Mouse (Mus musculus): ENCODE measurements at regions not wholly inside any gene's neighbourhood (a gene's known extent, or its start where the extent isn't known, plus 50 kb on each side); places are given as distances from the start of the nearest gene placed in this dataset.

- no peak for ATAC-seq (ENCODE audit: borderline replicate concordance, extremely low read depth, low FRiP score, low TSS enrichment)
- no peak overlapping the region for H3K4me3 ChIP-seq
- no peak overlapping the region for H3K4me2 ChIP-seq
- H3K36me3 ChIP-seq, result no peaks in the 10 kb centered on the region
- 0 out of 2 replicates have a peak, but pooled peaks cover 3% of the 10 kb centered on the region for H3K4me1 ChIP-seq
- WGBS, result 86% methylated on average over 12 of the region's 12 CpGs
- H3K9me3 ChIP-seq, result no peaks in the 10 kb centered on the region
- no peaks in the 10 kb centered on the region for H3K27me3 ChIP-seq
- no peak overlapping the region for H3K27ac ChIP-seq
- no peak overlapping the region for H3K9ac ChIP-seq
Observed at GRCm38 (mm10) chr8:109249256-109249655, 244.6 kb upstream of the Pmfbp1 start.

GRCm38 (mm10) chr8:109249691-109250090 lies 244.1 kb upstream of the Pmfbp1 start:
- Histone ChIP-seq H3K4me2 (no peak overlapping the region), H3K9me3 (no peaks in the 10 kb centered on the region), H3K36me3 (no peaks in the 10 kb centered on the region), H3K4me1 (0 out of 2 replicates have a peak, but pooled peaks cover 3% of the 10 kb centered on the region), H3K27me3 (no peaks in the 10 kb centered on the region), H3K9ac (no peak overlapping the region), H3K4me3 (no peak overlapping the region), H3K27ac (no peak overlapping the region)
- ATAC-seq (ENCODE audit: borderline replicate concordance, extremely low read depth, low FRiP score, low TSS enrichment), result no peak
- 86% methylated on average over 9 of the region's 9 CpGs for WGBS

- Histone ChIP-seq H3K27ac (no peak overlapping the region), H3K27me3 (no peaks in the 10 kb centered on the region), H3K4me3 (no peak overlapping the region), H3K36me3 (no peaks in the 10 kb centered on the region), H3K9ac (no peak overlapping the region), H3K9me3 (no peaks in the 10 kb centered on the region), H3K4me2 (no peak overlapping the region), H3K4me1 (0 out of 2 replicates have a peak, but pooled peaks cover 3% of the 10 kb centered on the region)
- ATAC-seq (ENCODE audit: borderline replicate concordance, extremely low read depth, low FRiP score, low TSS enrichment), result no peak
- whole genome bisulfite sequencing, result 77% methylated on average over 8 of the region's 8 CpGs
Observed at GRCm38 (mm10) chr8:109250551-109250950, 243.3 kb upstream of the Pmfbp1 start.

- ATAC-seq (ENCODE audit: borderline replicate concordance, extremely low read depth, low FRiP score, low TSS enrichment), result no peak
- Histone ChIP-seq H3K4me2 (no peak overlapping the region), H3K9ac (no peak overlapping the region), H3K27ac (no peak overlapping the region), H3K4me3 (no peak overlapping the region), H3K9me3 (no peaks in the 10 kb centered on the region), H3K27me3 (no peaks in the 10 kb centered on the region), H3K4me1 (0 out of 2 replicates have a peak, but pooled peaks cover 3% of the 10 kb centered on the region), H3K36me3 (no peaks in the 10 kb centered on the region)
- WGBS, result 78% methylated on average over 24 of the region's 24 CpGs
Observed at GRCm38 (mm10) chr8:109251360-109251798, 242.4 kb upstream of the Pmfbp1 start.

GRCm38 (mm10) chr8:109252404-109252803 lies 241.4 kb upstream of the Pmfbp1 start:
- Histone ChIP-seq H3K27me3 (no peaks in the 10 kb centered on the region), H3K36me3 (no peaks in the 10 kb centered on the region), H3K27ac (no peak overlapping the region), H3K9me3 (no peaks in the 10 kb centered on the region), H3K4me2 (no peak overlapping the region), H3K4me3 (no peak overlapping the region), H3K4me1 (0 out of 2 replicates have a peak, but pooled peaks cover 3% of the 10 kb centered on the region), H3K9ac (no peak overlapping the region)
- ATAC-seq (ENCODE audit: borderline replicate concordance, extremely low read depth, low FRiP score, low TSS enrichment), result no peak
- WGBS, result 51% methylated on average over 4 of the region's 4 CpGs

- Histone ChIP-seq H3K9me3 (no peaks in the 10 kb centered on the region), H3K36me3 (no peaks in the 10 kb centered on the region), H3K4me1 (no peaks in the 10 kb centered on the region), H3K27me3 (no peaks in the 10 kb centered on the region), H3K9ac (no peak overlapping the region), H3K4me2 (no peak overlapping the region), H3K27ac (no peak overlapping the region), H3K4me3 (no peak overlapping the region)
- no peak for ATAC-seq (ENCODE audit: borderline replicate concordance, extremely low read depth, low FRiP score, low TSS enrichment)
- 17% methylated on average over 5 of the region's 5 CpGs for WGBS
Observed at GRCm38 (mm10) chr8:109279129-109279528, 214.7 kb upstream of the Pmfbp1 start.

GRCm38 (mm10) chr8:109280540-109280939 lies 213.3 kb upstream of the Pmfbp1 start:
- no peaks in the 10 kb centered on the region for H3K36me3 ChIP-seq
- ATAC-seq (ENCODE audit: borderline replicate concordance, extremely low read depth, low FRiP score, low TSS enrichment), result no peak
- no peaks in the 10 kb centered on the region for H3K27me3 ChIP-seq
- H3K27ac ChIP-seq, result no peak overlapping the region
- WGBS, result 78% methylated on average over 2 of the region's 2 CpGs
- H3K4me1 ChIP-seq, result no peaks in the 10 kb centered on the region
- H3K9ac ChIP-seq, result no peak overlapping the region
- H3K4me2 ChIP-seq, result no peak overlapping the region
- no peak overlapping the region for H3K4me3 ChIP-seq
- H3K9me3 ChIP-seq, result no peaks in the 10 kb centered on the region

GRCm38 (mm10) chr8:109281598-109281997 lies 212.2 kb upstream of the Pmfbp1 start:
- H3K27me3 ChIP-seq, result no peaks in the 10 kb centered on the region
- H3K4me2 ChIP-seq, result no peak overlapping the region
- no peaks in the 10 kb centered on the region for H3K9me3 ChIP-seq
- ATAC-seq (ENCODE audit: borderline replicate concordance, extremely low read depth, low FRiP score, low TSS enrichment), result no peak
- 49% methylated on average over 10 of the region's 10 CpGs for WGBS
- H3K36me3 ChIP-seq, result no peaks in the 10 kb centered on the region
- H3K4me1 ChIP-seq, result no peaks in the 10 kb centered on the region
- H3K9ac ChIP-seq, result no peak overlapping the region
- H3K4me3 ChIP-seq, result no peak overlapping the region
- H3K27ac ChIP-seq, result no peak overlapping the region

GRCm38 (mm10) chr8:109310670-109311386 lies 183.0 kb upstream of the Pmfbp1 start:
- Histone ChIP-seq H3K4me2 (no peak overlapping the region), H3K36me3 (no peaks in the 10 kb centered on the region), H3K27me3 (no peaks in the 10 kb centered on the region), H3K27ac (no peak overlapping the region), H3K4me1 (no peaks in the 10 kb centered on the region), H3K9me3 (no peaks in the 10 kb centered on the region), H3K9ac (no peak overlapping the region), H3K4me3 (no peak overlapping the region)
- no peak for ATAC-seq (ENCODE audit: borderline replicate concordance, extremely low read depth, low FRiP score, low TSS enrichment)
- WGBS, result 65% methylated on average over 17 of the region's 17 CpGs

GRCm38 (mm10) chr8:109311484-109312210 lies 182.2 kb upstream of the Pmfbp1 start:
- Histone ChIP-seq H3K4me3 (no peak overlapping the region), H3K4me1 (no peaks in the 10 kb centered on the region), H3K27ac (no peak overlapping the region), H3K4me2 (no peak overlapping the region), H3K36me3 (no peaks in the 10 kb centered on the region), H3K9ac (no peak overlapping the region), H3K27me3 (no peaks in the 10 kb centered on the region), H3K9me3 (no peaks in the 10 kb centered on the region)
- WGBS, result 53% methylated on average over 17 of the region's 17 CpGs
- no peak for ATAC-seq (ENCODE audit: borderline replicate concordance, extremely low read depth, low FRiP score, low TSS enrichment)

- Histone ChIP-seq H3K27ac (no peak overlapping the region), H3K9me3 (no peaks in the 10 kb centered on the region), H3K4me3 (no peak overlapping the region), H3K27me3 (no peaks in the 10 kb centered on the region), H3K36me3 (no peaks in the 10 kb centered on the region), H3K9ac (no peak overlapping the region), H3K4me1 (no peaks in the 10 kb centered on the region), H3K4me2 (no peak overlapping the region)
- whole genome bisulfite sequencing, result 20% methylated on average over 8 of the region's 8 CpGs
- ATAC-seq (ENCODE audit: borderline replicate concordance, extremely low read depth, low FRiP score, low TSS enrichment), result no peak
Observed at GRCm38 (mm10) chr8:109312731-109313130, 181.1 kb upstream of the Pmfbp1 start.

- WGBS, result 81% methylated on average over 11 of the region's 11 CpGs
- Histone ChIP-seq H3K4me2 (no peak overlapping the region), H3K9me3 (no peaks in the 10 kb centered on the region), H3K36me3 (no peaks in the 10 kb centered on the region), H3K27me3 (no peaks in the 10 kb centered on the region), H3K4me1 (no peaks in the 10 kb centered on the region), H3K27ac (no peak overlapping the region), H3K4me3 (no peak overlapping the region), H3K9ac (no peak overlapping the region)
- ATAC-seq (ENCODE audit: borderline replicate concordance, extremely low read depth, low FRiP score, low TSS enrichment), result no peak
Observed at GRCm38 (mm10) chr8:109320955-109321354, 172.9 kb upstream of the Pmfbp1 start.
